Mouse (Mus musculus) CD4-positive helper T cell, adult 2 months (primary cell): ENCODE data around the gene Srsf5.
"Not testable (repeated sequence)": the region's sequence is repeated elsewhere in the genome, so short reads cannot be mapped to it uniquely, and the experiment has no call there.

Experiments
- DNase-seq: peaks from one replicate; pipeline ENCODE4 v3.0.0-alpha.2; 2012; ENCODE audit warnings: low read depth, missing footprints, low spot score

Srsf5 gene

GRCm38 (mm10) chr12:80945334-80945995, at the start of gene Srsf5:
Gene Srsf5, plus strand, starts transcription at chr12:80945504.
- DNase-seq, result peak; percentile 98

- DNase-seq, result no peak
These were observed 35.7 kb upstream of the Srsf5 start for GRCm38 (mm10) chr12:80909631-80910030.

GRCm38 (mm10) chr12:80917764-80918163, 27.5 kb upstream of the Srsf5 start:
- peak; percentile 48 for DNase-seq

- DNase-seq, result no peak
These were observed 24.0 kb upstream of the Srsf5 start for GRCm38 (mm10) chr12:80921301-80921700.

- no peak for DNase-seq
These were observed 22.4 kb upstream of the Srsf5 start for GRCm38 (mm10) chr12:80922869-80923268.

- DNase-seq, result no peak
These were observed 21.7 kb upstream of the Srsf5 start for GRCm38 (mm10) chr12:80923602-80924001.

- no peak for DNase-seq
These were observed 21.1 kb upstream of the Srsf5 start for GRCm38 (mm10) chr12:80924205-80924604.

GRCm38 (mm10) chr12:80925919-80926318, 19.4 kb upstream of the Srsf5 start:
- no peak for DNase-seq

- DNase-seq, result no peak
These were observed 18.8 kb upstream of the Srsf5 start for GRCm38 (mm10) chr12:80926550-80926949.

- DNase-seq, result no peak
These were observed 17.8 kb upstream of the Srsf5 start for GRCm38 (mm10) chr12:80927518-80927917.

- DNase-seq, result no peak
These were observed 16.4 kb upstream of the Srsf5 start for GRCm38 (mm10) chr12:80928881-80929280.

- no peak for DNase-seq
These were observed 15.2 kb upstream of the Srsf5 start for GRCm38 (mm10) chr12:80930141-80930540.

GRCm38 (mm10) chr12:80931402-80932140, 13.7 kb upstream of the Srsf5 start:
- DNase-seq, result no peak

GRCm38 (mm10) chr12:80932865-80933264, 12.4 kb upstream of the Srsf5 start:
- DNase-seq, result no peak

GRCm38 (mm10) chr12:80936751-80937150, 8.6 kb upstream of the Srsf5 start:
- DNase-seq, result no peak

- no peak for DNase-seq
These were observed 7.8 kb upstream of the Srsf5 start for GRCm38 (mm10) chr12:80937331-80938029.

- peak; percentile 84 for DNase-seq
These were observed 6.7 kb upstream of the Srsf5 start for GRCm38 (mm10) chr12:80938642-80939041.

GRCm38 (mm10) chr12:80939165-80939564, 6.1 kb upstream of the Srsf5 start:
- DNase-seq, result no peak

GRCm38 (mm10) chr12:80941886-80942285, 3.4 kb upstream of the Srsf5 start:
- DNase-seq, result no peak

- no peak for DNase-seq
These were observed 1.9 kb upstream of the Srsf5 start for GRCm38 (mm10) chr12:80943395-80943794.

- no peak for DNase-seq
These were observed 1.1 kb upstream of the Srsf5 start for GRCm38 (mm10) chr12:80944204-80944603.

- not testable (repeated sequence) for DNase-seq
These were observed 356 bp upstream of the Srsf5 start for GRCm38 (mm10) chr12:80944963-80945333.

GRCm38 (mm10) chr12:80945996-80946355, 672 bp downstream of the Srsf5 start:
- DNase-seq, result peak; percentile 98
